In genomic region chr15:80279053-80279452, GRCm38 (mm10) we compare ENCODE assay signal across 25 mouse cellular contexts. TPM values are rescaled to one million over a fixed set of nuclear protein-coding genes. Genes with fewer than 3 reads are reported as not detected.
A peak's percentile ranks its signal among the peaks of the same experiment; 100 is the strongest.
DNase-seq lines count a peak whose midpoint lies in the region; ATAC-seq and TF ChIP-seq lines count a peak whose summit lies in the region.
"Had no signal": no experiment of that assay in that cellular context is flagged by ENCODE, and none has a peak within 500 bp of the region (broad histone marks: within the 10 kb centered on the region; RNA-seq: fewer than 3 reads in every experiment).

No protein-coding gene starts in this region.

- peak; percentile 58 for DNase-seq in cerebellum, adult 11-12 months
- no peak for DNase-seq in cerebellum, adult 11 months
- DNase-seq in cerebellum, adult 9-11 months: peak; percentile 56
- DNase-seq in NIH3T3 (ENCODE audit: low read depth): peak; percentile 17
- no peak for DNase-seq in urinary bladder, postnatal 10 days (ENCODE audit: low spot score)
- DNase-seq: adrenal gland, postnatal 10 days; adrenal gland, postnatal 36 days; cerebellum, postnatal 10 days; gastrocnemius, adult 2 months; gastrocnemius, postnatal 14 days; heart, adult 11 months had no signal

- H3K27ac ChIP-seq in olfactory bulb, adult 2 months (ENCODE audit: insufficient read depth, low read depth, low read length): peak overlapping the region; percentile 97
- H3K27ac ChIP-seq: embryonic facial prominence, embryonic 12.5 days; embryonic facial prominence, embryonic 15.5 days; forebrain, embryonic 15.5 days; gastrocnemius, adult 2 months; hindbrain, embryonic 12.5 days; hindbrain, embryonic 15.5 days had no signal

- no peak for TF ChIP-seq CTCF in olfactory bulb, adult 2 months (IDR thresholded peaks at IDR 0.05; ENCODE audit: insufficient read depth, low read depth, low read length)

- peak overlapping the region; percentile 48 for H3K4me3 ChIP-seq in olfactory bulb, adult 2 months (ENCODE audit: insufficient read depth, low read depth, low read length)
- H3K4me3 ChIP-seq: embryonic facial prominence, embryonic 12.5 days; embryonic facial prominence, embryonic 15.5 days; forebrain, embryonic 15.5 days; gastrocnemius, adult 2 months; hindbrain, embryonic 12.5 days; hindbrain, embryonic 15.5 days had no signal

- 37% methylated on average over 2 of the region's 2 CpGs for WGBS in olfactory bulb, adult 2 months

- no peak; the same call in 1 of the 2 replicates for ATAC-seq in cerebellum, adult (ENCODE audit: insufficient number of reproducible peaks, low FRiP score, low TSS enrichment)
- ATAC-seq: forebrain, embryonic 15.5 days; intestine, postnatal 0 days; Patski had no signal

- peaks cover 50% of the 10 kb centered on the region for H3K4me1 ChIP-seq in olfactory bulb, adult 2 months (ENCODE audit: control insufficient read depth, insufficient read depth, low read length)
- H3K4me1 ChIP-seq: embryonic facial prominence, embryonic 12.5 days; embryonic facial prominence, embryonic 15.5 days had no signal

- no peak for TF ChIP-seq POLR2A in olfactory bulb, adult 2 months (IDR thresholded peaks at IDR 0.05; ENCODE audit: insufficient read depth, low read depth, low read length)

RNA-seq across cellular contexts. Expression of gene Cacna1i, which starts 8.0 kb away (rescaled TPM):
- polyA plus RNA-seq in olfactory bulb, adult 2 months (2012; ENCODE audit: insufficient read depth, insufficient read length, low replicate concordance, missing spikeins): not detected in 2 replicates
- polyA plus RNA-seq: heart, embryonic 14.5 days; heart, postnatal 0 days; intestine, embryonic 14.5 days had no signal

RNA-seq across cellular contexts. Expression of gene Rps19bp1, which starts 14.9 kb away (rescaled TPM):
- polyA plus RNA-seq in olfactory bulb, adult 2 months (2012; ENCODE audit: insufficient read depth, insufficient read length, low replicate concordance, missing spikeins): not detected in 2 replicates

RNA-seq across cellular contexts. Expression of gene Atf4, which starts 24.1 kb away (rescaled TPM):
- polyA plus RNA-seq in olfactory bulb, adult 2 months (2012; ENCODE audit: insufficient read depth, insufficient read length, low replicate concordance, missing spikeins): not detected in 2 replicates

RNA-seq across cellular contexts. Expression of gene AC140267.1, which starts 43.4 kb away (rescaled TPM):
- polyA plus RNA-seq in olfactory bulb, adult 2 months (2012; ENCODE audit: insufficient read depth, insufficient read length, low replicate concordance, missing spikeins): not detected in 2 replicates
- polyA plus RNA-seq: embryonic facial prominence, embryonic 15.5 days; forebrain, embryonic 11.5 days; heart, embryonic 11.5 days; heart, embryonic 14.5 days; heart, postnatal 0 days; hindbrain, embryonic 12.5 days; hindbrain, embryonic 15.5 days; intestine, embryonic 14.5 days; intestine, postnatal 0 days; Patski had no signal

RNA-seq across cellular contexts. Expression of gene Mief1, which starts 45.2 kb away (rescaled TPM):
- not detected in 2 replicates for polyA plus RNA-seq in olfactory bulb, adult 2 months (2012; ENCODE audit: insufficient read depth, insufficient read length, low replicate concordance, missing spikeins)

Comparison
In these comparisons a context has a peak if more than half of its experiments do, and no peak if none do; other contexts are left out.
1. DNase-seq: peak in cerebellum, adult 11-12 months (single experiment), cerebellum, adult 9-11 months (single experiment) and NIH3T3 (single experiment); none in cerebellum, adult 11 months (single experiment) and urinary bladder, postnatal 10 days (single experiment).